Mouse (Mus musculus): ENCODE data around the gene Map4k4. TPM values are rescaled to one million over a fixed set of nuclear protein-coding genes. Genes with fewer than 3 reads are reported as not detected.

The Map4k4 gene
- total and polyA plus RNA-seq, 3 experiments = 0.04 to 0.21 TPM; not detected in 1

- Histone ChIP-seq H3K27me3 (ENCODE audit: control insufficient read depth in 1 of 2, insufficient read depth in 2 of 2, low read length in 2 of 2) (no peaks in the 10 kb centered on the region), H3K9me3 (replicated peaks; ENCODE audit: insufficient read depth, low read length) (no peaks in the 10 kb centered on the region), H3K27ac (ENCODE audit: control insufficient read depth, low read depth, low read length) (no peak overlapping the region), H3K36me3 (ENCODE audit: control insufficient read depth in 1 of 2, insufficient read depth in 2 of 2, low read length in 2 of 2) (no peaks in the 10 kb centered on the region), H3K79me2 (ENCODE audit: control insufficient read depth, insufficient read depth, low read length, poor library complexity) (no peaks in the 10 kb centered on the region), H3K4me1 (ENCODE audit: control insufficient read depth in 1 of 2, insufficient read depth in 2 of 2, low read length in 2 of 2) (no peaks in the 10 kb centered on the region), H3K4me3 (ENCODE audit: control insufficient read depth in 1 of 2, insufficient read depth in 1 of 2, low read depth in 2 of 2, low read length in 2 of 2) (no peak overlapping the region), H3K9ac (ENCODE audit: control insufficient read depth, low read depth, low read length, poor library complexity, severe bottlenecking) (no peak overlapping the region)
- no peak for DNase-seq (ENCODE audit: low read depth, low spot score)
- TF ChIP-seq GABPA (IDR thresholded peaks at IDR 0.05; ENCODE audit: low read depth, low read length) (no peak), MEF2A (IDR thresholded peaks at IDR 0.05; ENCODE audit: extremely low read depth, insufficient replicate concordance, low read depth, low read length, poor library complexity, severe bottlenecking) (no peak), HCFC1 (IDR thresholded peaks at IDR 0.05; ENCODE audit: low read depth, low read length) (no peak)
These were observed 122.5 kb downstream of the Map4k4 start for GRCm38 (mm10) chr1:40023206-40023605.

DNA sequence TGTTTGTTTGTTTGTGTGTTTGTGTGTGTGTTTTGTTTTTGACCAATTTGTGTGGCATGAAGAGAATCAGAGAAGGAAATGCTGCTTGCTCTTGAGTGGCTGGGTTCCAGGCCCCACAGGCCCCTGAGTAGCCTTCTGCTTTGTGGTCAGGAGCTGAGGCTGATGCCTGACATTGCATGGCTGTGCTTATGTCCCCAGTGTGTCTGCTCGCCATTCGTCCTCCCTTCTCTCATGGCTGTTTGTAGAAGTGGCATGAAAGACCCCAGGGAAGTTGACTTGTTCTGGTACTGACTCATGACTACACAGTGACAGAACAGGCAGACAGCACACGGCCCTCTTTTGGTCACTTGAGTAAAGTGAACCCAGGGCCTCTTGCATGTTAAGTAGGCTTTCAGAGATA, 123.0 kb downstream of the Map4k4 start:
- H3K27me3 ChIP-seq (ENCODE audit: control insufficient read depth in 1 of 2, insufficient read depth in 2 of 2, low read length in 2 of 2) = no peaks in the 10 kb centered on the region
- no peak for TF ChIP-seq MAZ (IDR thresholded peaks at IDR 0.05; ENCODE audit: low read depth, low read length)
- TF ChIP-seq TCF12 (IDR thresholded peaks at IDR 0.05; ENCODE audit: low read depth, low read length) = no peak
- TF ChIP-seq MYC (IDR thresholded peaks at IDR 0.05; ENCODE audit: low read depth, low read length) = no peak
- no peak for TF ChIP-seq POLR2AphosphoS2 (IDR thresholded peaks at IDR 0.05; ENCODE audit: low read length)
- no peak for TF ChIP-seq KAT2A (conservative IDR thresholded peaks at IDR 0.05; ENCODE audit: low read depth, low read length)
- TF ChIP-seq E2F4 (IDR thresholded peaks at IDR 0.05; ENCODE audit: borderline replicate concordance, low read depth, low read length) = no peak
- no peak overlapping the region for H3K9ac ChIP-seq (ENCODE audit: control insufficient read depth, low read depth, low read length, poor library complexity, severe bottlenecking)
- no peaks in the 10 kb centered on the region for H3K9me3 ChIP-seq (replicated peaks; ENCODE audit: insufficient read depth, low read length)
- DNase-seq (ENCODE audit: low read depth, low spot score) = no peak
- no peak overlapping the region for H3K4me3 ChIP-seq (ENCODE audit: control insufficient read depth in 1 of 2, insufficient read depth in 1 of 2, low read depth in 2 of 2, low read length in 2 of 2)
- no peaks in the 10 kb centered on the region for H3K36me3 ChIP-seq (ENCODE audit: control insufficient read depth in 1 of 2, insufficient read depth in 2 of 2, low read length in 2 of 2)
- H3K79me2 ChIP-seq (ENCODE audit: control insufficient read depth, insufficient read depth, low read length, poor library complexity) = no peaks in the 10 kb centered on the region
- no peak overlapping the region for H3K27ac ChIP-seq (ENCODE audit: control insufficient read depth, low read depth, low read length)
- no peaks in the 10 kb centered on the region for H3K4me1 ChIP-seq (ENCODE audit: control insufficient read depth in 1 of 2, insufficient read depth in 2 of 2, low read length in 2 of 2)

DNA sequence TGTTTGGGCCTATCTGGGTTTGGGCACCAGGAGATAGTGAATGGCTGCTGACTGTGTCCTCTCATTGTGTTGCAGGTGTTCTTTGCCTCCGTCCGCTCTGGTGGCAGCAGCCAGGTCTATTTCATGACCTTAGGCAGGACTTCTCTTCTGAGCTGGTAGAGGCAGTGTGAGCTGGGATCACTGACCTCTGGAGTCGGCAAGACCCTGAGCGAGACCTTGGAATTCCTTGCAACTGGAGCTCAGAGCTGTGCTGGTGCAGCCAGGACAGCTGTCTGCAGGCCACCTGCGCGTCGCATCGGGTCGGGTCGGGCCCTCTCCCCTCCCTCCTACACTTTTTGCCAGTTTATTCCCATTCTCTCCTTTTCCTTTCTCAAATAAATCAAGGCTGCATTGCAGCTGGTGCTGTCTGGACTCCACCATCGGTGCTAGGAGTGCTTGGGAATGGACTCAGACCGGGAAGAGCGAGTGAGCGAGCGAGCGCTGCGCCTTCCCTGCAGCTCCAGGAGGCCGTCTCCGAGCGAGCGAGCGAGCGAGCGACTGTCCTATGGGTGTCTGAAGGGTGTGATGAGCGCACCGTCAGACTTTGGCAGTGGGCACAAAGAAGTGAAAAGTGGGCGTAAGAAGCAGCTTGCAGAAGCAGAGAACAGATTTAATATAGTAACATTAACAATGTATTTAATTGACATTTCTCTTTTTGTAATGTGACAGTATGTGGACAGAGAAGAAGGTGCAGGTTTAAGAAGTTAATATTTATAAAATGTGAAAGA, 124.0 kb downstream of the Map4k4 start:
- no peaks in the 10 kb centered on the region for H3K36me3 ChIP-seq (ENCODE audit: control insufficient read depth in 1 of 2, insufficient read depth in 2 of 2, low read length in 2 of 2)
- DNase-seq (ENCODE audit: low read depth, low spot score) = no peak
- no peaks in the 10 kb centered on the region for H3K9me3 ChIP-seq (replicated peaks; ENCODE audit: insufficient read depth, low read length)
- H3K27ac ChIP-seq (ENCODE audit: control insufficient read depth, low read depth, low read length) = no peak overlapping the region
- H3K4me1 ChIP-seq (ENCODE audit: control insufficient read depth in 1 of 2, insufficient read depth in 2 of 2, low read length in 2 of 2) = no peaks in the 10 kb centered on the region
- no peak overlapping the region for H3K9ac ChIP-seq (ENCODE audit: control insufficient read depth, low read depth, low read length, poor library complexity, severe bottlenecking)
- H3K27me3 ChIP-seq (ENCODE audit: control insufficient read depth in 1 of 2, insufficient read depth in 2 of 2, low read length in 2 of 2) = no peaks in the 10 kb centered on the region
- H3K4me3 ChIP-seq (ENCODE audit: control insufficient read depth in 1 of 2, insufficient read depth in 1 of 2, low read depth in 2 of 2, low read length in 2 of 2) = no peak overlapping the region
- no peak for TF ChIP-seq MAFK (IDR thresholded peaks at IDR 0.05; ENCODE audit: borderline replicate concordance, low read depth, low read length)
- TF ChIP-seq ZC3H11A (IDR thresholded peaks at IDR 0.05; ENCODE audit: low read depth, low read length) = no peak
- no peak for TF ChIP-seq TCF12 (IDR thresholded peaks at IDR 0.05; ENCODE audit: low read depth, low read length)
- TF ChIP-seq HCFC1 (IDR thresholded peaks at IDR 0.05; ENCODE audit: low read depth, low read length) = no peak
- no peak for TF ChIP-seq MYC (IDR thresholded peaks at IDR 0.05; ENCODE audit: low read depth, low read length)
- TF ChIP-seq CTCF (IDR thresholded peaks at IDR 0.05 in 2 of 3, conservative IDR thresholded peaks at IDR 0.05 in 1 of 3; ENCODE audit: control insufficient read depth in 1 of 3, insufficient read depth in 1 of 3, low read depth in 2 of 3, low read length in 3 of 3, poor library complexity in 1 of 3, severe bottlenecking in 1 of 3) = no peak
- no peak for TF ChIP-seq GABPA (IDR thresholded peaks at IDR 0.05; ENCODE audit: low read depth, low read length)
- TF ChIP-seq E2F4 (IDR thresholded peaks at IDR 0.05; ENCODE audit: borderline replicate concordance, low read depth, low read length) = no peak
- TF ChIP-seq ZKSCAN1 (IDR thresholded peaks at IDR 0.05; ENCODE audit: low read depth, low read length) = no peak
- no peak for TF ChIP-seq ETS1 (IDR thresholded peaks at IDR 0.05; ENCODE audit: low read depth, low read length)
- TF ChIP-seq ELF1 (IDR thresholded peaks at IDR 0.05; ENCODE audit: low read depth, low read length) = no peak
- TF ChIP-seq TAL1 (IDR thresholded peaks at IDR 0.05; ENCODE audit: low read length) = no peak
- TF ChIP-seq USF2 (IDR thresholded peaks at IDR 0.05; ENCODE audit: borderline replicate concordance in 1 of 2, insufficient read depth in 1 of 2, low read depth in 1 of 2, low read length in 2 of 2) = no peak
- no peak for TF ChIP-seq RAD21 (IDR thresholded peaks at IDR 0.05; ENCODE audit: low read depth, low read length)
- no peak for TF ChIP-seq MEF2A (IDR thresholded peaks at IDR 0.05; ENCODE audit: extremely low read depth, insufficient replicate concordance, low read depth, low read length, poor library complexity, severe bottlenecking)
- no peaks in the 10 kb centered on the region for H3K79me2 ChIP-seq (ENCODE audit: control insufficient read depth, insufficient read depth, low read length, poor library complexity)

All from MEL (cell line).